Mouse (Mus musculus) spleen, adult 12 weeks (tissue): Measurements from ENCODE around the gene Bcl2l1.
A peak's percentile ranks its signal among the peaks of the same experiment; 100 is the strongest.

Experiments used
- DNase-seq: peaks from one replicate; pipeline ENCODE4 v3.0.0; 2022; ENCODE audit warnings: low spot score

Bcl2l1 gene

DNA sequence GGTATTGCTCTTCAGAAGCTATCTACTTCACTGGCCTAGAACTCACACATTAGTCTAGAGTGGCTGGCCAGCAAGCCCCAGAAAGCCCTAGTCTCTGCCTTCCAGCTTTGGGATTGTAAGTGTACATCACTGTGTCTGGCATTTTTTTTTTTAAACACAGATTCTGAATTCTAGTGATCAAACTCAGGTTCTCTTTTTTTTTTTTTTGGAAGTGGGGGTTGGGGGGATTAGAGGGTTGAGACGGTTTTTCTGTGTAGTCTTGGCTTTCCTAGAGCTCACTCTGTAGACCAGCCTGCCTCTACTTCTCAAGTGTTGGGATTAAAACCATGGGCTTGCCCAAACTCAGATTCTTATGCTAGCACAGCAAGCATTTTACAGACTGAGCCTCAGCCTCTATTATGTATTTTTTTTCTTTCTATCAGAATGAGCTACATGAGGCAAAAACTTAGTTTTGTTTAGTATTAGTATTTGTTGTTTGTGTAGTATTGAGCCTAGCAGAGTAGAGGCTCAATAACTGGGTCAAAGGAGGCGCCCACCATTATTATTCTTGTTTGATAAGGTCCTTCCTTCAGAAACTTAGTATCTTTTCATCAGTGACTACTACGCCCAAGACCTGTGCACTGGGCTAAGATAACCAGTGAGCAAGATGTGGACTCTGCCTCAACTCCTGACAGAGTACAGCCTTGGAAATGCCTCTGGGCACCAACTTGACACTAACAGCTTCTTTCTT, 6.9 kb downstream of the Bcl2l1 start:
- no peak for DNase-seq

DNA sequence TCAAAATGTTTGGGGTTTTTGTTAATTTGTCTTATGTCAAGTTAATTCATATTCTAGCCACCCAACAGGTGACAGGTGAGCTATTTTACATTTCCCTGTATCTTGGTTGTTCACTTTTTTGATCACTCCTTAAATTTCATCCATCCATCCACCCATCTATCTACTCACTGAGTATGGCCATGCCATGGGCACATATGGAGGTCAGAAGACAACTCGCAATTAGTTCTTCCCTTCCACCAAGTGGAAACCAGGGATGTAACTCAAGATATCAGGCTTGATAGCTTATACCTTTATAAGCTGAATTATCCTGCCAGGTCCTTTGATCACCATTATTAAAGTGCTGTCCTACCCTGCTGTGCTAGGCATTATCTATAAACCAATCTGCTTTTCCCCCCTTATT, 7.8 kb downstream of the Bcl2l1 start:
- DNase-seq = no peak

DNA sequence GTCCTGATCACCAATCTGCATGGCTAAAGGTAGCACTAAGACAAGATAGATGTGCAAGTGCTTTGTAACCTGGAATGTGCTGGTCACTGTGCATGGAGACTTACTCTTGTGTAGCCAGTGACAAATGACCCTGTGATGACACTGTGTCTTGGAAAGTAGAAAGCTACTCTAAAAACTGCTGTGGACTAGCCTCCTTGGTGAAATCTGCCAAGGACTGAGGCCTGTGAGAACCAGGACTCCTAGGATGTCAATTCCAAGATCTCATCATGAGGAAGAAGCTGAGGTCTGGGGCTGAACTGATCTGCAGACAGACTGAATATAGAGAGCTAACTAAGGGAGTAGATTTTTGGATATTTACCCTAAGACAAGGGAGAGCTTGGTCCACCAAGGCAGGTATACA, 10.0 kb downstream of the Bcl2l1 start:
- DNase-seq = no peak

DNA sequence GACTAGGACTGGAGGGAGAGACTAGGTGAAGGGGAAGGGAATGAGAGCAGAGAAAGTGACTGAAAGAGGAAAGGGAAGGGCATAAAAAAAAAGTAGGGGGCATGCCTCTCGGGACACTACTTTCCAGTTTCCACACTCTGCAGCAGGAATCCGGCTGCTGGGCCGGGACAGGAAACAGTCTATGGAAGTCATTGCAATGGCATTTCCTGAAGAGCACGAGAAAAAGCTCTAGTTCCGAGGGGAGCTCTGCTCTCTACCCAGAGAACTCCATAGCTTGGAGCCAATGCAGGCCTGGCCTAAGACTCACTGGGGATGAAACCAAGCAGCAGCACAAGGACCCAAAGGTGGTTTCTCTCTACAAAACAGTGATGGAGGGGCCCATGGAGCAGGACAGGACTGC, 10.5 kb downstream of the Bcl2l1 start:
- no peak for DNase-seq

DNA sequence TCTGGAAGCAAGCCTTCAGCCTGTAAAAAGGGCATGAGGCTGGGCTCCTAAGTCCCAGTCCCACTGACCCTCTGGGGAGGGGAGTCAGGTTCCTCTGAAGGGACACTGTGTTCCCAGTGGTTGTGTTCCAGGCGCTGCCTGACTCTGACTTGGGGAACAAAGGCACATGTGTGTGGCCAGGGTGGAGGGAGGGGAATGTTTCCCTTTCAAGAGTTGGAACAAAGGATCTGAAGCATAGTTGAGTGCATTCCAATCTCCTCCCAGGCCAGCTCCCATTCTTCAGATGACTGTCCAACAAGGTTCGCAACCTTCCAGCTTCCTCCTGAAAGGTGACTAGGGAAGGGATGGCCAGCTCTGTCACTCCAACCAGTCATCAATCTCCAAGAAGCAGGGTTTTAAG, 11.2 kb downstream of the Bcl2l1 start:
- no peak for DNase-seq

DNA sequence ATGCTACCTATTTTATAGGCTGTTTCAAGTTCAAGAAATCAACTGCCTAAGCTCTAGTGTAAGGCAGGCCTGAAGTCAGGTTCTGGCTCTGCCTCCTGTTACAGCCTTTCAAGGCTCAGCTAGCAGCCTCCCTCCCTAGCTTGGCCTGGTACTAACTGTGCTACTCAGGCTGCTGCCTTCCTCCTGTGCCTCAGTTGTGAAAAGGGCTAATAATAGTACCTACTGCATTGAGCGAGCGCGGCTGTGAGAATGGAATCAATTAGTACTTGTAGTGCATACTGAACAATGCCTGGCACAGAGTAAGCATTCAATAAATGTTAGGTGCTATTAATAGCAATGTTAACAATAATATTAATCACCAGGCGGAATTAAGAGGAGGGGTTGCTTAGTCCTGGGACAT, 11.6 kb downstream of the Bcl2l1 start:
- no peak for DNase-seq

DNA sequence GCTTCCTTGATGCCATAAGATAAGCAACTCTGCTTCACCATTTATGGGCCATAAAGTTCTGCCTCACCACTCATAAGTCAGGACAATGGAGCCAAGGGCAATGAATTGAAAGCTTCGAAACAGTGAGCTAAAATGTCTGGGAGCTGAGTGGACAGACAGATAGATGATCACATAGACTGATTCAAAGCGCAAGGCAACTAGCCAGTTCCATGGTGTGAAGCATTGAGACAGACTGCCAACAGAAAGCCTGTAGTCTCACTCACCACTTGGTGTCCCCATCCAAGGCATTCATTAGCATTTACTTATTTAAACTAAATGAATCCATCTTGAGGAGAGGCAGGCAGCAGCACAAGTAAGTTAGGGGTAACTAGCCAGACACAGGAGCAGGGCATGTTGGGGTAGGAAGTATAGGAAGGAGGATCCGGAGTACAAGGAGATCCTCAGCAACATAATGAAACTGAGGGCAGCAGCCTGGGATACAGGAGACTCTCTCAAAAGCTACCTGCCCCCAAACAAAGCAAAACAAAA, 12.4 kb downstream of the Bcl2l1 start:
- DNase-seq = no peak

DNA sequence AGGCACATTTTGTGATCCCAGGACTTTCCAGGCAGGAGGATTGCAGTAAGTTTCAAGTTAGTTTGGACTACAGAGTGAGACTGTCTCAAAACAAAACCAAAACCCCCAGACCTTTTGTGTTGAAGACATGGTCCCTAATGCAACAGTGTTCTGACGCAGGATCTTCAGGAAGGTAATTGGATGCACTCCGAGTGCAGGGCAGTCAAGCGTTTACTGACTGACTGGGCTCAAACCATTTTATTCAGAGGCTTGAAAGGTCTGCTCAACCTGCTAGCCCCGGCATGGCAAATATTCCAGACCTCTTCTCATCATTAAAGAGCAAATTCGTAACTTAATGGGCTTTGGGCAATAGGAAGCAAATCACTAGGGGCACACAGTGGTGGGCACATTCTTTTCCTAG, 12.8 kb downstream of the Bcl2l1 start:
- DNase-seq = no peak

DNA sequence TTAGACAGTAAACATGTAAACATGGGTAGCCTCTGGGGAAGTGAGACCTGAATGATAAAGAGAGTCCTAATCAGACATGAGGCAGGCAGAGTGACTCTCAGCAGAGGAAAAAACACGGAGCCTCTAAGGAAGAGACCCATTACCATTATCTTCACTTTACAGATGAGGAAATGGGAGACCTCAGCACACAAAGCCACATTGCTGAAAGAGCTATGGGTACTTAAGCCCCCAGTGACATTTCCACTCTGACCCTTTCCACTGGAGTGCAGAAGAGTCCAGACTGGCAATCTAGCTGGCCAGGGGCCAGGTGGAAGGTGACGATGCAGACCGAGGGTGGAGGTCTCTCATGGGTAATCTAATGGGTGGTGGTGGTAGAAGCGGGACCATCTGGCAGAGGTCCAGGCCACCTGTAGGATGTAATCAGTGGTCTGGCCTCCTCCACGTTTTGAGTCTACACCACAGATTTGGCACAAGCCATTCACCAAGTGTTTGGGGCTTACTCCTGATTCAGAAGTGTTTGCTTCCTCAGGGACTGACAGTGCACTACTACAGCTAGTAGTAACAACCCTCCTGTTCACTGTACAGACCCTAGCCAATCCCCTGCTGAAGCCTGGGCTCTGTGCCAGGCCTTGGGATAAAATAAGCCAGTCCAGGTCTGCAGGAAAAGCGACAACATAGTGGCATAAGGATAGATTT, 13.8 kb downstream of the Bcl2l1 start:
- DNase-seq = peak; percentile 71

DNA sequence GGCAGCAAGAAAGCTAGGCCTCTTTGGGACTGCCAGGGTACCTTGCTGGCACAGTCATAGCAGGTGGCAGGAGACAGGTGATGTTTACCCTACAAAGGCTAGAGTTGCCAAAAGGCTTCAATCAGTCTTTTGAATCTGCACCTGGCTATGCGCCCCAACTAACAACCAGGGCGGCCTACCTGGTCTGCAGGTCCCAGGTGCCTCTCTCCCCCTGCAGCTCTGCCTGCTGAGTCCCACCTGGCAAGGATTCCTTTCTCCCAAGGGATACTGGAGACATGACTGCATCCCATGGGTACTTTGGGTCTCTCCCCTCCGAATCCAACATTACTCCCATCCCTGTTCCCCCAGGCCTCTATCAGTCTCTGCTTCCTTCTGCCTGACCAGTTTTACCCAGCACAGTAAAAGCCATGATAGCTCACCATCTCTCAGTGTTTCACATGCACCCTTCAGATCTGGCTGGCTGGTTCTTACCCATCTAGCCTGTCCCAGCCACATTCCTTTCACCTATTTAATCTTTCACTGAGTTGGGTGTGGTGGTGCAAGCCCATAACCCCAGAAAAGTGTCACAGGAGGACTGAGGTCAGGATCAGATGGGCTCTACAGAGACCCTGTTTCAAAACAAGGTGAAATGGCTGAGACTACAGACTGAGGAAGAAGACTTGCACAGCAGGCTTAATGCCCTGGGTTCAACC, 14.7 kb downstream of the Bcl2l1 start:
- no peak for DNase-seq

DNA sequence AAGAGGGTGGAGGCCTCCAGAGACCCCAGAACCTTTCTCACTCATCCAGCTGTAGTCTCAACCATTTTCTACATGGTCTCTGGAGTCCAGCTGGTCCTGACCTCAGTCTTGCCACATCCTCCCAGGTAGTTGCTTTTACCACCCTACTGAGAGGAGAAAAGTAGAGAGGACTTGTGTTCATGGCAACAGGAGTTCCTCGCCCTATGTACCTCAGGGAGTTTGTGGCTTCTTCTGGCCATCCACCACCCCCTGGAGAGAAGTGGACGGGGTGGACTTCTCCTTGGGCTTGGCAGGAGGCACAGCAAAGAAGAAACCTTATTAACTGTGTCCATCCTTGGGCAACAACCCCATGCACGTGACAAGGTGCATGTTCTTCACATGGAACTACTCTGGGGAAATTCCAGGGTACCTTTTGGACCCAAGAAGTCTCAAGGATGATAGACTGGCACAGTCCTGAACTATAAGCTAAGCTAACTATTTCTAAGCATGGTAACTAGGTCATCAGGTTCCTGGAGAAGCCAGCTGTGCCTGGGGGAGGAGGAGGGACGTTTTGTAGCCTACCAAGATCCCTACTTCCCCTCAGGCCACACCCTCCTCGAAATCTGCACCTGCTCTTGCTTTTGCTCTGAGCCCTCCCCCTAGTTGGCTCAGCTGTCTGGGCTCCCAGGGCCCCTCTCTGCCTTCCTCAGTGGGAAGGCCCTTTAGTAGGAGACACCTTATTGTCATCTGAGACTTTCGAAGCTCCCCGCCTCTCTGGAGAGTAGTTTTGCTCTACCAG, 15.5 kb downstream of the Bcl2l1 start:
- no peak for DNase-seq

DNA sequence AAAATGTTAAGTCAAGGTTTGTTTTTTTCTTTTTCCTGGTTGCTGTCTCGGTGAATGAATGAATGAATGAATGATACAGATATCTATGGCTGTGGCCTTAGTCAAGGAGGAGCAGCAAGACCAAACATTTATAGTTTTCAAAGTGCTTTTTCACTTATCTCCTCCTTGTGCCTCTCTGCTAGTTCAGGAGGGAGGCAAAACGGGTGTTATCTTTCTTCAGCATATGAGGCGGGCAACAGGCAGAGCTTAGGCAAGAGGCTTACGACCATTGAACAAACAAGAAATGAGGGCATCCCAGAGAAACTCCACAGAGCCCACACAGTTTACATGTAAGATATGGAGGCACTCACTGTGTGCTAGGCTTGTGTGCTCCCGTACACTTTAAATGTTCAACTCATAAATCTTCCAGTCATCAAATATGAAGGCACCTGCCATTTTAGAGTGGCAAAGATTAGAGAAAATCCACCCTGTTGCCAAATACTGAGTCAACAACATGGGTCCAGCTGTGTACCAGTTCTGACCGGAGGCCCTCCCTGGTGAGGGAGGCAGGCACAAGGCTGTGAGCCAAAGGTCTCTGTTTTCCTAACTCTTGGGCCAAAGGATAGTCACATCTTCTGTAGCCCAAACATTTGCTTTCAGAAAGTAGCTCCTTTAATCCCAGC, 17.2 kb downstream of the Bcl2l1 start:
- peak; percentile 58 for DNase-seq

DNA sequence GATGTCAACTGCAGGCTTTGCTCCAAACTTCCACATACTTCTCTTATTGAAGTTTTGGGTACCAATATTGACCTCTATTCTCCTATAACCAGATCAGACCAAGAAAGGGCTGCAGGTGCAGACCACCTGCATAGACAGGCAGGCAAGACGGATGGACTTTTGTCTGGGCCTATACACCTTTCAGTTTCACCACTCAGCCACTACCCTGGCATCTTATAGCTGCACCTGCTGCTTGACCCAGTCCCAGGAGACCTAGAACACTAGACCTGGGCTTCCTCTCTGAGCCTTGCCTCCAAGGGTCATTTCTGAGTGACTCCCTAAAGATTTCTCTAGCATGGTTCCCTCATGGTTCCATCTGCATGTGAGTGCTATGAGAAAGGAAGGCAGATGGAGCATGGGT, 18.3 kb downstream of the Bcl2l1 start:
- no peak for DNase-seq

DNA sequence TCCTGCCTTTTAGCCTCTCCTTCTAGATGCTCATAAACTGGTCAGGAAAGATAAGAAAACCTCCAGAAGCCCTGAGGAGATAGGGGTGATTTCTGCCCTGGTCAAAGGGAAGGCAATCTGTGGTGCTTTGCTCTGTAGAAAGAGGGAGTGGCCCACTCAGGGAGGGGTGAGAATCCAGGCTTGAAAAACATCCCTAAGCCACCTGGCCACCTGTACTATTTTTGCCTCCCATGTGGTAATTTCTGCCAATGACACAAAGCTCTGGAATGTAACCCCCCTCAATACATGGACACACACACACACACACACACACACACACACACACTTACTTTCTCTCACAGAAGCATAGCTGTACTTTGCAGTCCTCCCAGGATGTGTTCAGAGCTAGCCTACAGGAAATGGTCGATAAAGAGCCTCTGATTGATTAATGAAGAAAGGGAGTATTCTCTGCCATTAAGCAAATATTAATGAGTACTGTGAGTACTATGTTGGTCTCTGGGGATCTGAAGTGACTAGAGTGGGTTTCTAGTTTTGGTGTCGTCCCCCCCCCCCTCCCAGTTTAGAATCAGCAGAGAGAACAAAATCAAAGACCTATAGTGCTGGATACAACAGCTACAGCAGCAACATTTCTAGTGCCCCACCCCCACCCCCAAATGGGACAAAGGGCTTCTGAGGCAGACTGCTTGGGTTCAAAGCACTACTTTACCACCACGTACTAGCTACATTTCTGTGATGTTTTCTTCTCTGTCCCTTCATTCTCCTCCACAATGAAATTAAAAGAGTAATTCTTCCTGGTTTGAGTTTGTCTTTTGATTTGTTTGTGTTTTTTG, 20.0 kb downstream of the Bcl2l1 start:
- DNase-seq = peak; percentile 60

DNA sequence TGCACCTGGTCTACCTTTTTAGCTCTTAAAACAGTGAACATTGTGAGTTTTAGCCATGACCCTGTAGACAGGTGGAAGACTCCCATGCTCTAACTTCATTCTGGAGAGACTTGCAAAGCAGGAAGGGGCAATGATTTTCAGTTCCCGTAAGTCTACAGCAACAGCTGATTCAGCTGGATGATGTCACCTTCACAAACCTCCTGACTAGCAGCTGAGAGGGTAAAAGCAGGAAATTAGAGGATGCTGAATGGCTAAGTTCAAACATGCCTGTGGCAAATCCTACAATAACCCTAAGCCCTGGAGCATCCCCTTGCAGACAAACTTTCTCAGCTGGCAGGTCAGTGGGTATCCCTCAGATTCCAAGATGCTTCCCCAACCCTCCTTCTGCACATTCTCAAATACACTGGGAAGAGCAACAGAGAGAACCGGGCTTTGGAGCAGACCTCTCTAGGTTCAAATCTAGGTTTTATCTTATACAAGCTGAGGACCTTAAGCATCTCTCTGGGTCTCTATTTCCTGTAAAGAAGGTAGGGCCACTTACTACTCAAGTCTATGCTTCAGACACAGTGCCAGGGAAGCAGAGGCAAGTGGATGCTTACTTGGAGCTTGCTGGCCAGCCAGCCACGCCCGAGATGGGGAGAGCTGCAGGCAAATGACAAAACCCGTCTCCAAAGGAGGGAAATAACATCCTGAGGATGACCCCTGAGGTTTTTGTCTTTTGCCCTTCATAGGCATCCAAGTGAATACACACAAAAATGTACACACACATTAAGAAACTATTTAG, 21.2 kb downstream of the Bcl2l1 start:
- no peak for DNase-seq

DNA sequence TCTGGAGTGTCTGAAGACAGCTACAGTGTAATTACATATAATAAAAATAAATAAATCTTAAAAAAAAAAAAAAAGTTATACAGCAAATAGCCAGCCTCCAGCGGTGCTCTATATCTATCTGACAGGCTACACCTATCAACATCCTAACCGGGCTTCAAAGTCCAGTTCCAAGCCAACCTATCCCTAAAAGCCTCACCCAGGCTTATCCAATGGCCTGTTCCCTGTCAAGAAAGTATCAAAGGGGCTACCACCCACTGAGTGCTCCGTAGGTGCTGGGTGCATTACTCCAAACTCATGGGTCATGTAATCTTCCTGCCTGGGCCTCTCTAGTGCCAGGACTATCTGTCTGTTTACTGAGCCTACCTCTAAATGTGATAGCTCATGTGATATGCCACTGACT, 23.4 kb downstream of the Bcl2l1 start:
- no peak for DNase-seq

DNA sequence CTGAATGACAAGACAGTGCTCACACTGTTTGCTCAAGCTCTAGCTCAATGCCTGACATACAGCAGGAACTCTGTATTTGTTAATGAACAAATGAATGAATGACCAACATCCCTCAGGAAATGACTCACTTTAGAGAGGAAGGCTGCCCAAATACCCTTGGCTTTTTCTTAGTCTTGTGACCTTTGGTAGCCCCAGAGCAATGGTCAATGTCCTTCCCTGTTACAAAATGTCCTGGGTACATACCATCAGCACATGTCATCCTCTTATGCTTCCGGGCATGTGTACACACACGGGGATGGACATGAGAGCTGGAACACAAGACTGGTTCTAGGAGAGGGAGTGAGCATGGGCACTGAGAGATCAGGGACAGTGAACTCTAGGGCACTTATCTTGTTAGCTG, 25.5 kb downstream of the Bcl2l1 start:
- DNase-seq = no peak

DNA sequence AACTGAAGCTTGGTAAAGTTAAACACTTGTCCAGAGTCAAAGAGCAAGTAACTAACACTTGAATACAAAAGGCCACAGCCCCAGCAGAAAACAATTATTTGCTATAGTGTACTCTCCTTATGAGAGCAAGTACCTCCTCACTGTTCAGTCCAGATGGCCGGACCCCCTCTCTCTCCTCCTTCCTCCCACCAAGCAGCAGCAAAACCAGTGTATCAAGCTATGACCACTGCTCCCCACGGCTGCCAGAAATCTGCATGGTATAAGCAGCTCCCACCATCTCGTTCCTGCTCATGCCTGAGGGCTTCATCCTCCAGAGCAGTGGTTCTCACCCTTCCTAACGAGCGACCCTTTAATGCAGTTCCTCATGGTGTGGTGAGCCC, 26.4 kb downstream of the Bcl2l1 start:
- no peak for DNase-seq

DNA sequence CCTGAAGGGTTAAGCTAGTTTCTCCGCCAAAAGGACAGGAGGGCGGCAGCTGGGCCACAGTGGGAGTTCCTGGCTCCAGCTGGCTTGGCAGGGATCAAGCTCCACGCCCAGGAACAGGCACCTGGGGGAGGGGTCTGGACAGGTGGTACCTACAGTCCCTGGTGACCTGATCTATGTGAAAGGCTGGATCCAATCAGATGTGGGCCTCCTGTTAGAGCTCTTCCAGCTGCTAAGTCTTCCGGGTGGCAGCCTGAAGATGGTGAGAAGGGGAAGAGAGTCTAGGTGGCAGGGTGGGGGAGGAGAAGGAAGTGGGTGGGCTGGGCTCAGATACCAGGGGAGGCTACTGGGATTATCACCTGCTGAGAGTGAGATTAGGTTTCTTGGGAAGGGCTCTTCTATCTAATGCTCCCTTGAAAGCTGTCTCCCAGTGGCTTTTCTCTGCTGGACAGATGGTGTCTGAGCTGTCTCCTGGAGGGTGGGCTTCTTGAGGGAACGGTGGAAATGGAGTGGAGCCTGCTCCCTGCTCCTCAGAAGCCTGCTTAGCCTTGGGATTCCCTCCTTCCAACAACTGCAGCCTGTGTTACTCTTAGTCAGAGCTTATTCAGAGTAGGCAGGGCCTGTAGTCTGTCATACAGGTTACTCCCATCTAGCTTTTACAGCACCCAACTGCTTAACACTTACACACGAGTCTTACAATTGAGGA, 27.0 kb downstream of the Bcl2l1 start:
- DNase-seq = no peak
